Mouse (Mus musculus) G1E-ER4 (cell line): ENCODE measurements around the gene Shroom1. TPM values are rescaled to one million over a fixed set of nuclear protein-coding genes. Genes with fewer than 3 reads are reported as not detected.

Experiments used
- GATA1 ChIP-seq: IDR thresholded peaks from one replicate; pipeline ENCODE4 v1.8.0; 2012; ENCODE audit warnings: low read length, inconsistent platforms
- polyA plus RNA-seq: library from polyadenylated mRNA; stranded (reverse); fragments of >175 nt; gene quantifications from 2 replicates; pipeline ENCODE4 v1.2.3, GENCODE M21; 2012

Shroom1 gene
- polyA plus RNA-seq, 1 experiment: not detected

DNA sequence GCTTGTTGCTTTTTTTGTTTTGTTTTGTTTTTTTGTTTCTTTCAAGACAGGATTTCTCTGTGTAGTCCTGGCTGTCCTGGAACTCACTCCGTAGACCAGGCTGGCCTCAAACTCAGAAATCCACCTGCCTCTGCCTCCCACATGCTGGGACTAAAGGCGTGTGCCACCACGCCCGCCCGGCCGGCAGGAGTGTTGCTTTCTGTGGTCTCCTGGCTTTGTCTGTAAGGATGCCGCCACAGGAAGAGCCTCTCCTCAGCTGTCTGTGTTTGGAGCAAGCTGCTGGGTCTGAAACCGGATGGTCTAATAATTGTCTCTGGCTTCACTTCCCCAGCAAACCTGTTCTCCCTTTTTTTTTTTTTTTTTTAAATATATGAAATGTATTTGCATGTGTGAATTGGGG lies 21.5 kb upstream of the Shroom1 start:
- no peak for TF ChIP-seq GATA1

DNA sequence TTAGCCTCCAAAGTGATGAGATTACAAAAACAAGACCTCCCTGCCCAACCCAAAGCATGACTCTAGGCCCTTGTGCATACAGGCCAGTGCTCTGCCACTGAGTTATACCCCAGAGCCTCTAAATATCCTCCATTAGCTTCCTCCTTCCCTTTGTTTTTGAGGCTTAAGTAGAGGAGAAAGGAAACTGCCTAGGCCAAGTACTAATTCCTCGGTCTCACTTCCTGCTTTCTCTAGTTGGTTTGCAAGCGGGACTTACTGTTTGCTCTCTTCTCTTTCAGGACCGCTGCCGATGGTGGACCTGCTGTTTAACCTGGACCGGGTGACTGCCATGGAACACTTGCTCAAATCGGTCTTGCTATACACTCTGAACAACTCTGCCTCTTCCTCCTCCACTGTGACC lies 20.7 kb upstream of the Shroom1 start:
- TF ChIP-seq GATA1: no peak

DNA sequence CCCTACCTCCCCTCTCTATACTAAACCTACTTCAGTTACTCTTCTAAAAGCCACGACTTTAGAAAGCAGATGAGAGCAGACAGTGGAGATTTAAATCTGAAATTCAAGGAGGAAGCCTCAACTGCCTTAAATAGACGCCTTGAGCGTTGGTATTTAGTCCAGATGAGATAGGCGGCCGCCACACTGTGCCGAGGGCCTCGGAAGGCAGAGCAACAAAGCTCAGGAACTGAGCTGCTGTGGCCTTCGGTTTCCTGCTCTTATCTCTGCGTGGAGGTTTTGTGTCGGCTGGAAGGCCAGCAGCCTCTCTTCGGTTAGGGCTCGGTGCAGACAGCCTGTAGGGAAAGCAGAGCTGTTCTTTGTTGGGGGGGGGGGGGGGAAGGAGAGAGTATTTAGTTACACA lies 15.1 kb upstream of the Shroom1 start:
- no peak for TF ChIP-seq GATA1

DNA sequence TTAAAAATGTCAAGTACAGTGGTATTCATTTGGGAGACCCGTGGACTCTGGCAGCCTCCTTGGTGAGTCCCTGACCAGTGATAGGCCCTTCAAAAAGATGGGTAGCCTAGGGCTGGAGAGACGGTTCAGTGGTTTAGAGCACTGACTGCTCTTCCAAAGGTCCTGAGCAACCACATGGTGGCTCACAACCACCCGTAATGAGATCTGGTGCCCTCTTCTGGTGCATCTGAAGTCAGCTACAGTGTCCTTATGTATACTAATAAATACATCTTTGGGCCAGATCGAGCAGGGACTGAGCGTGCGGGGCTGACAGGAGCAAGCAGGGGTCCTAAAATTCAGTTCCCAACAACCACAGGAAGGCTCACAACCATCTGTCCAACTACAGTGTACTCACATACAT lies 13.1 kb upstream of the Shroom1 start:
- no peak for TF ChIP-seq GATA1

DNA sequence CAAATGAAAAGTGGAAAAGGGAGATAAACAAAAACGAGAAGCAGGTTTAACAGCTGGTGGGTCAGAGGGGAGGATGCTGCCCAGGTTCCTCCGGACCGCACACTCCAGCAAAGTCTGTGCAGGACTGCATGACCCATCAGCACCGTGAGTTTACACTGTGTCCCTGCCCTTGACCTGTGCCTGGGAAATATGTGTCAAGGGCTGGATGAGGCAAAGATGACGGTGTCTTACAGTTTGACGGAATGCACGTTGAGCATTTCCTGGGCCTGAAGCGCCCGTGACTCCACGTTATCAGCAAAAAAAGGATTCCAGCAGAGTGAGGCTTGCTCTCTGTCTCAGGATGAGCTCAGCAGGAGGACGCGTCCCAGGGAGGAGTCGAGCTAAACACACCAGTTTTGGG lies 11.4 kb upstream of the Shroom1 start:
- no peak for TF ChIP-seq GATA1

DNA sequence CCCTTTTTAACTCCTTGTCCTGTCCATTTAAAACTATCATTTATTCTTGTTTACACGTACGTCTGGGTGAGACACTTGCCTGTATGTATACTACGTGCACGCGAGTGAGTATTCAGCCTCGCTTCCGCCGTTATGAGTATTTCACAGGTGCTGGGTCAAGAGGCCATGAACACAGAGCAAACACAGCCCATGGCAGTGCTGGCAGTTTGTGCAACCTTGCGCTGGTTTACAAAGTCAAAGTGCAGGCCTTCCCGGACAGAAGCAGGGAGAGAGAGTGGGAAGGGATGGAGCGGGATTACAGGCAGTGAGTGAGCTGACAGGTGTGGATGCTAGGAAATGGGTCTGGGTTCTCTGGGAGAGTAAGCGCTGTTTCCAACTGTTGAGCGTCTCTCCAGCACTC lies 10.8 kb upstream of the Shroom1 start:
- no peak for TF ChIP-seq GATA1

DNA sequence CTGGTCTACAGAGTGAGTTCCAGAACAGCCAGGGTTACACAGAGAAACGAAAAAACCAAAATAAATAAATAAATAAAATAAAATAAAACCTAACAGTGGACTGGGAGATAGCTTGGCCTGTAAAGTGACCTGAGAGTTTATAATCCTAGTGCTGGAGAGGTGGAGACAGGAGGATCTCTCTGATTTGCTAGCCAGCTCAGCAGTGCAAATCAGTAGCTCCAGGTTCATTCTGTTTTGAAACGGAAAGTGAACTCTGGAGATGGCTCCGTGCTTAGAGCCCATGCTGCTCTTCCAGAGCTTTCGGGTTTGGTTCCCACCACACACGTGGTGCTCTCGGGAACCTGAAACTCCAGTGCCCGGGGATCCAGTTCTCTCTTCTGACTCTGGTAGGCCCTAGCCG lies 9.0 kb upstream of the Shroom1 start:
- TF ChIP-seq GATA1: no peak

DNA sequence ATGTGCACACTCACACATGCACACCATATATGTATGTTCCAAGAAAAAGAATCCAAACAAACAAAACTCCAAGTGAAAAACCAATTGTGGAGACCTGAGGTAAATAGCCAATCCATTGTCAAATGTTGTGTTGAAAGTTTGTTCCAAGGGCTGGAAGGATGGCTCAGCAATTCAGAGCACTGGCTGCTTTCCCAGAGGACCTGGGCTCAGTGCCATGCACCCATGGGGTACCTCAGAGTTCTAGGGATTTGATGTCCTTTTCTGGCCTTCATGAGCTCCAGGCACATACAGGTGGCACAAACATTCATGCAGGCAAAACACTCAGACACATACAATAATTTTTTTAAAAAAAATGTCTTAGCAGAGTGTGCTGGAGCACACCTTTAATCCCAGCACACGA lies 8.5 kb upstream of the Shroom1 start:
- TF ChIP-seq GATA1: no peak

DNA sequence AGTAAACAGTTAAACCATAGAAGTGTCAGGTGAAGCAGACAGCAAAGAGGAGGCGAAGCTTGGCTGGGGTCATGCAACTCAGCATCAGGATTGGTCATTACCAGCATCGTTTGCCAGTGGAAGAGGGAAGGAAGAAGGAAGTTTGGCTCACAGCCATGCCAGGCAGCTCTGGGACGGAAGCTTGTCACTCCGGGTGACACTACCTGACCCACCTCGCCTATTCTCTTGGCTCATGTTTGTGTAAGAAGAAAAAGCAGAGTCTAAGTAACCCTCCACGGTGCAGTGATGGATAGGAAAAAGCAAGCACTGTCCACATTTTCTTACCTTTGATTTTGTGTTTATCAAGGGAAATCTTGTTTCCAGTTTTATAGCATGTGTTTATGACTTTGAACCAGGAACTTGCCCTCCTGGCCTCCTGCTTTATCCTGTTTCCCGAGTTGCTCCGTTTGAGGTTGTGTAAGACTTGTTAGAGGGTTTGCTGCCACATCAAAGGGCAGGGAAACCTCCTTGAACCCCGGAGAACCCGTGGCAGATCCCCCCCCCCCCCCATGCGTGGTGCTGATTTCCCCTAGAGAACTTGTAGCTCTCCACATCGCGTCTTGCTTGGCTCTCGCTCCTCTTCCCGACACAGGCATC lies 6.8 kb upstream of the Shroom1 start:
- no peak for TF ChIP-seq GATA1

DNA sequence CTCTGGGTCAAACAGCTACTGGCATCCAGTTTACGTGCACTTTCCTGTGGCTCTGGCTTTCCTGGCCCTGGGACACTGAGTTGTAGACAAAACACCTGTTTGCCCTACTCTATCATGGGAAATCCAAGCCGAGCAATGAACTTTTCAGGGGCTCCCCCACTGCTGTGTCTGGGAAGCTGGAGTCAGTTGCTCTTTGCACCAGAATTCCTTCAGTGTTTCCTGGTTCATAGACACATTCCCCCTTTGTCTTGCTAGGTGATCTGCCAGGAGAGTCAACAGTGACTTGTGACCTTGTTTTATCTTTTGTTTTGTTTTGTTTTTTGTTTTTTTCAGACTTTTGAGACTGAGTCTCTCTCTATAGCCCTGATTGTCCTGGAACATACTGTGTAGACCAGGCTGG lies 5.6 kb upstream of the Shroom1 start:
- no peak for TF ChIP-seq GATA1

DNA sequence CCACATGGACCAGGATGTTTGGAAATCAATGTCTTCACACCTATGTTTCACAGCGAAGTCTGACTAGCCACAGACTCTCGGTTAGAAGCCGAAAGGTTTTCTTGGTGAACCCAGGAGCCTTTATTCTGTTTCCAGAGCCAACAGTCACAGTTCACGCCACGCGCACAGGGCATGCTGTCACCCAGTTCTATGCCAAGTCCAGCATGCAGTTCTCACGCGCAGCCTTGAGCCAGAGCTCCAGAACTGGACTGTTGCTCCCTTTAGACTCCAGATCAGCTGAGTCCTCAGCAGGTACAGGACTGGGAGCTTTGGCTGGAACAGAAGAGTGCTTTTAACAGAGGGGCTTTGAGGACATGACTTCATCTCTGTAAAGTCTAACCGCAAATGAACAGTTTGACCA lies 4.6 kb upstream of the Shroom1 start:
- TF ChIP-seq GATA1: no peak

DNA sequence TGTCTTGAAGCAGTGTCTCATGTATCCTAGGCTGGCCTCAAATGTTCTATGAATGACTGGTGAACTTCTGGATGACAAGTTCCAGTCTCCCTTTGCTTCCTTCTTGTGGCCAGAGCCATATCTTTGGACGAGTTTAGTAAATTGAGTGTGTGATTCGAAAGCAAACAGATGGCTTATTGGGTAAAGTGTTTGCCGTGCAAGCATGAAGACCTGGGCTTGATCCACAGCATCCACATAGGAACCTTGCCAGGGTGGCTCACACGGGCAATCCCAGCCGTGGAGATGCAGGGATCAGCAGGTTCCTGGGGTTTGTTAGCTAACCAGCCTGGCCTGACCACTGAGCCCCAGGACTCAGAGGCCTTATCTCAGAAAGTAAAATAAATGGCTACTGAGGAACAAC lies 4.0 kb upstream of the Shroom1 start:
- TF ChIP-seq GATA1: no peak

DNA sequence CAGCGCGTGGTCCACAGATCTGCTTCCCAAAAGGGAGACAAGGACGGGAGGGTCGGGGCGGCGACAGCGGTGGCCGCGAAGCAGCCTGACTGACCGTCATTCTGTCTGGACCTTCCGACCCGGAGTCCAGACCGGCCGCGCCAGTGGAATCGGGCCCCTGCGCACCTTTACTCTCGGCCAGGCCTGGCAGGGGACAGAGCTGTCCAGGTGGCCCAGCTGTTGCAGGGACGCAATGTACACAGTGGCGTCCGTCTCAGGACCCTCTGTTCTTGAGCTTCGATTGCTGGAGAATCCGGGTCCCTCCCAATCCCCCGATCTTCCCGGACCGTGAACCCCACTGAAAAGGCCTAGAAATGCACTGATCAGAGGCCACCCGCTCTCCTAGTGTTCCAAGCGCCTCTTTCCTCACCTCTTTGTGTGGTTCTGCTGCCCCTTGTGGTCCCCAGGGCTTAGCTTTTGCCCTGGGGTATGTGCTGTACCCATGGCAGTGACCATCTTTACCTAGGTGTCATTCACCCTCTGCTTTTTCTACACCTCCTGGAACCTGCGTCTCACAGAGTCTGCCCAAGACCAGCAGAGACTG lies 458 bp downstream of the Shroom1 start:
- no peak for TF ChIP-seq GATA1

DNA sequence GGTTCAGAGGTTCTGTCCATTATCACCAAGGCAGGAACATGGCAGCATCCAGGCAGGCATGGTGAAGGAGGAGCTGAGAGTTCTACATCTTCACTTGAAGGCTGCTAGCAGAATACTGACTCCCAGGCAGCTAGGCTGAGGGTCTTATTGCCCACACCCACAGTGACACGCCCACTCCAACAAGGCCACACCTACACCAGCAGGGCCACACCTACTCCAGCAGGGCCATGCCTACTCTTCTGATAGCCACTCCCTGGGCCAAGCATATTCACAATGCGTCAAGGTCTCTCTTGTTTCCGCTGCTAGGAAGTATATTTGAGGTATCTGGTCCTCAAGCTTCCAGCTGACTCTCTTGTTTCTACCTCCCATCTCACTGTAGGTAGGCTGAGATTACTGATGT lies 2.0 kb downstream of the Shroom1 start:
- TF ChIP-seq GATA1: no peak

DNA sequence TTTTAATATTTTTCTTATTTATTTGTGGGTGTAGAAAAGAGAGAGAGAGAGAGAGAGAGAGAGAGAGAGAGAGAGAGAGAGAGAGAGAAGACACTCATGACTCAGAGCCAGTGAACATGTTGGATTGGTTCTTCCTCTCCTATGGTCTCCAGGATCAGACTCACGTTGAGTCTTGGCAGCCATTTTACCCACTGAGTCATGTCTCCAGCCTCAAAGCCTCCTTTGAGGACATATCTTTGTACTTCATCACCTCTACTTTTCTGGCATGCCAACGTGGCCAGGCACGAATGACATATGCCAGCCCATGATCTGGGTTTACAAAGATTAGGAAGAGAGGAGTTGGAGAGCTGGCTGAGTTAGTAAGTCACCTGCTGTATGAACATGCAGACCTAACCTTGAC lies 3.2 kb downstream of the Shroom1 start:
- no peak for TF ChIP-seq GATA1

DNA sequence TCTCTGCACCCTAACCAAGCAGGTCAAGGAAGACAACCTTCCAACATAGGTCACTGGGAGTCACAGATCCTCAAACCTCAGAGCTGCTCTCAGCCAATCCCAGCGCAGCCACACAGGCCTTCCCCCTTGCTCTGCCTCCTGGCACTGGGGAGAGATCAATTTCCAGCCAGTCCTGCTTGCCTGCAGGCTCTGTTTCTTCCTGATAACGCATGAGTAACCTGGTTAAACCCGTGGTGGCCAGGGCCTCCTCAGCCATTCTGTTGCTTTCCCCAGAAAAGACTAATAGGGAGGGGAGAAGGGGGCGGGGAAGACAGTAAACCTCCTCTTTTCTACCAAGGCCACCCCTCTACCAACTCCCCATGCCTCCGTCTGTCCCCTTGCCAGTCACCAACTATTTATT lies 4.7 kb downstream of the Shroom1 start:
- TF ChIP-seq GATA1: no peak

DNA sequence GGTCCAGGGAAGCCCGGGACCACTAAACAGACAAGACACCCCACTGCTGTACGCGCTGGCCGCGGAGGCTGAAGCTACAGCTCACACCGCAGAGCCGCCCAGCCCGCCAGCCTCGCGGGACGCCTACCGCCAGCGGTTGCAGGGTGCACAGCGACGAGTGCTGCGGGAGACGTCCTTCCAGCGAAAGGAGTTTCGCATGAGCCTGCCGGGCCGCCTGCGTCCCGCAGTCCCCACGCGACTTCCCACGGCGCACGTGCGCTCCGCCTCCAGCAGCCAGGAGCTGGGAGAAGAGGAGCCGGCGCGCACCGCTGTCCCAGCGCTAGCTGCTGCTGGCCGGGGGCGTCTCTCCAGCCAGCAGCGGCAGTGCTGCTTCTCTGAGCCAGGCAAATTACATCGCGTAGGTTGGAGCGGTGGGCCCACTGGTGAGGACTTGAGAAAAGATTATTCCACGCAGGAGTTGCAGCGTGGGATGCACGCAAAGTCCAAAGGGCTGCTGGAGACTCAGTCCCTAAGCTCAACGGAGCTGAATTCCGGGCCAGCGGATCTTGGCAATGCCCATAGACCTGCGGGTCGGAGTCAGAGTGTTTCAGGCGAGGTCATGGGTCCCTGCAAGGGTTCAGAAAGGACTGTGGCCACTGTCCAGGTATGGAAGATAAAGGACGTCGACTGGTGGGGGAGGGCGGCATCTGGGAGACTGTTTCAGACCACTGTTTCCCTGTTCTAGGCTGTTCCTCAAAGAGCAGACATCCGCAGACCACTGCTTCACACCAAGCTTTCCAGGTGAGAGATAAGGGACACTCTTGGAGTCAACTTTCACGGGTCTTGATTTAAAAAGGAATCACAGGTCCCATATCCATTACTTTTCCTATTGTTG lies 6.8 kb downstream of the Shroom1 start:
- TF ChIP-seq GATA1: no peak
